Mouse (Mus musculus) ovary, postnatal 36 days (tissue): ENCODE data around the gene Lima1.
A peak's percentile ranks its signal among the peaks of the same experiment; 100 is the strongest.
"Not testable (repeated sequence)": the region's sequence is repeated elsewhere in the genome, so short reads cannot be mapped to it uniquely, and the experiment has no call there.

ENCODE experiments used
- DNase-seq: peaks from one replicate; pipeline ENCODE4 v3.0.0; 2022; ENCODE audit warnings: low spot score, mixed read lengths

Gene Lima1

GRCm38 (mm10) chr15:99834681-99835080 lies 40.6 kb downstream of the Lima1 start:
- no peak for DNase-seq

GRCm38 (mm10) chr15:99833648-99834454 lies 41.4 kb downstream of the Lima1 start:
- DNase-seq = no peak

GRCm38 (mm10) chr15:99831535-99831934 lies 43.7 kb downstream of the Lima1 start:
- no peak for DNase-seq

GRCm38 (mm10) chr15:99828061-99828460 lies 47.2 kb downstream of the Lima1 start:
- DNase-seq = no peak

- no peak for DNase-seq
Measured at GRCm38 (mm10) chr15:99826210-99826888, 48.9 kb downstream of the Lima1 start.

- DNase-seq = no peak
Measured at GRCm38 (mm10) chr15:99825211-99825610, 50.0 kb downstream of the Lima1 start.

- DNase-seq = no peak
Measured at GRCm38 (mm10) chr15:99823322-99823898, 51.8 kb downstream of the Lima1 start.

- not testable (repeated sequence) for DNase-seq
Measured at GRCm38 (mm10) chr15:99822501-99822900, 52.8 kb downstream of the Lima1 start.

GRCm38 (mm10) chr15:99819621-99820279 lies 55.5 kb downstream of the Lima1 start:
- peak; percentile 43 for DNase-seq

GRCm38 (mm10) chr15:99819109-99819440 lies 56.2 kb downstream of the Lima1 start:
- no peak for DNase-seq

- DNase-seq = peak; percentile 16
Measured at GRCm38 (mm10) chr15:99818321-99819108, 56.7 kb downstream of the Lima1 start.

GRCm38 (mm10) chr15:99817343-99818235 lies 57.7 kb downstream of the Lima1 start:
- DNase-seq = no peak

GRCm38 (mm10) chr15:99815999-99816398 lies 59.3 kb downstream of the Lima1 start:
- DNase-seq = no peak

- DNase-seq = no peak
Measured at GRCm38 (mm10) chr15:99814554-99815260, 60.5 kb downstream of the Lima1 start.

- DNase-seq = no peak
Measured at GRCm38 (mm10) chr15:99813639-99814038, 61.6 kb downstream of the Lima1 start.

- no peak for DNase-seq
Measured at GRCm38 (mm10) chr15:99812097-99812496, 63.2 kb downstream of the Lima1 start.

GRCm38 (mm10) chr15:99807776-99808735 lies 67.2 kb downstream of the Lima1 start:
- no peak for DNase-seq

GRCm38 (mm10) chr15:99806171-99806570 lies 69.1 kb downstream of the Lima1 start:
- DNase-seq = no peak

- DNase-seq = no peak
Measured at GRCm38 (mm10) chr15:99805673-99806072, 69.6 kb downstream of the Lima1 start.
